Mouse (Mus musculus): ENCODE measurements around the gene Mrnip. TPM values are rescaled to one million over a fixed set of nuclear protein-coding genes. Genes with fewer than 3 reads are reported as not detected.

The Mrnip gene
- polyA plus RNA-seq, 1 experiment from 2014 or later = 38.1 TPM

DNA sequence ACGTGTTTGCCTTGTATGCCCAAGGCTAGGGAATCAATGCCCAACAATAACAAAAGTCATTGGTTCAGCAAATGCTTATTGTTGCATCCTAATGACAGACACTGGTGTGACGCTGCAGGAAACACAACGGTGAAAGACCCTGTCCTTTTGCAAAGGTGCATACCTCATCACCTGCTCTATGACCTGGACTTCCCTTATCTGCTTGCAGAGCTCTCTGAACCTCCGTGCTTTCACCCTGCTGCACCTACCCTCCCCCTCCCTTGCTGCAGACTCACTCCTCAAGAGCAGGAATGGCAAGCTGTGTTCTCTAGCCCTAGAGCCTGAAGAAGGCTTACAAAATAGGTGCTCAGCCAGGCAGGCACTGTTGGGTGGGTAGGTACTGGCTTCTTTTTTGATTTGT is 20.5 kb downstream of the Mrnip start:
- no peaks in the 10 kb centered on the region for H3K4me1 ChIP-seq
- no peaks in the 10 kb centered on the region for H3K27me3 ChIP-seq (replicated peaks)
- ATAC-seq (replicated peaks) = no peak
- H3K27ac ChIP-seq = no peak overlapping the region
- peaks cover 34% of the 10 kb centered on the region for H3K36me3 ChIP-seq (replicated peaks)
- H3K9ac ChIP-seq = no peak overlapping the region
- H3K4me2 ChIP-seq = no peak overlapping the region
- H3K9me3 ChIP-seq = no peaks in the 10 kb centered on the region
- 90% methylated on average over 4 of the region's 4 CpGs for WGBS
- H3K4me3 ChIP-seq = no peak overlapping the region

GRCm38 (mm10) chr11:50197500-50197899 is 23.3 kb downstream of the Mrnip start:
- 96% methylated on average over 4 of the region's 4 CpGs for WGBS
- Histone ChIP-seq H3K27me3 (replicated peaks) (no peaks in the 10 kb centered on the region), H3K9me3 (no peaks in the 10 kb centered on the region), H3K36me3 (replicated peaks) (peaks cover 53% of the 10 kb centered on the region), H3K9ac (no peak overlapping the region), H3K4me3 (no peak overlapping the region), H3K4me2 (no peak overlapping the region), H3K4me1 (no peaks in the 10 kb centered on the region), H3K27ac (no peak overlapping the region)
- no peak for ATAC-seq (replicated peaks)

DNA sequence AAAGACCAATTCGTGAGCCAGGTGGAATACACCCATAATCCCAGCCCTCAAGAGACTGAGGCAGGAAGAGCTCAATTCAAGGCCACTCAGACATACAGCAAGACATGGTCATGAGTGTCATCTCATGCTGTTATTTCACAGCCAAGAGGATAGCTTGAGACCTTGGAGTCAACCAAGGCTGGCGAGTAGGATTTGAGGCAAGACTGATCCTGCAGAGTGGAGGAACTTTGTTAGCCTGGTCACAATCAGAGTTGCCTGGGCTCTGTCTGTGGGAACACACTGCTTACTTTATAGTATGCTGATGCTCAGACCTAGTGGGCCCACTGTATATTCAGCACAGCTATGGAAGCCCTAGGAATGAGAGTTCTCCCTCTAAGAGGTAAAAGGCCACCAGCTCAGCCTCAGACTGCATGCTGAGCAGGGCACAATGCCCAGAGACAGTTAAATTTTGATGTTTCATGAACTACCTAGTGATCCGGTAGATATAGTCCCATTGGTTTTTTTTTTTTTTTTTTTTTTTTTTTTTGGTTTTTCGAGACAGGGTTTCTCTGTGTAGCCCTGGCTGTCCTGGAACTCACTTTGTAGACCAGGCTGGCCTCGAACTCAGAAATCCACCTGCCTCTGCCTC is 24.1 kb downstream of the Mrnip start:
- no peak for ATAC-seq (replicated peaks)
- H3K4me2 ChIP-seq = no peak overlapping the region
- WGBS = 88% methylated on average over 3 of the region's 5 CpGs
- peaks cover 57% of the 10 kb centered on the region for H3K36me3 ChIP-seq (replicated peaks)
- H3K9ac ChIP-seq = no peak overlapping the region
- no peaks in the 10 kb centered on the region for H3K27me3 ChIP-seq (replicated peaks)
- H3K4me1 ChIP-seq = no peaks in the 10 kb centered on the region
- no peak overlapping the region for H3K27ac ChIP-seq
- no peaks in the 10 kb centered on the region for H3K9me3 ChIP-seq
- H3K4me3 ChIP-seq = no peak overlapping the region

DNA sequence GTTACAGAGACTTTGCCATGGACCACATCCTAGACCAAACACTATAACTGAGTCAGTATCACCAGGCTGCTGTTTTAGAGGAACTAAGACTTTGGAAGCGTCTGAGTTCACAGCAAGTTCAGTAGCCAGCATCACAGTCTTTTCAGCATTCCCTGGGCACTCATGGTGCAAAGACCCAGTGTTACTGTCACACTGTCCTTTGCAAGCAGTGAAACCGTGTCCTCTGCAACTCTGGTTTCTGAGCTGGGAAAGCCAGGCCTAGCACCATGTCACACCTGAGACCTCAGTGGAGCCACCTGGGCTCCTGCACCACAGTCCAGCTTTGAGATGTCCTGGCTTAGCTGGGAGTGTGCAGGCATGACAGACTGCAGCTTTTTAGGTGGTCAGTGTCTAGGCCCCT is 24.7 kb downstream of the Mrnip start:
- ATAC-seq (replicated peaks) = no peak
- peaks cover 61% of the 10 kb centered on the region for H3K36me3 ChIP-seq (replicated peaks)
- H3K4me2 ChIP-seq = no peak overlapping the region
- 91% methylated on average over 2 of the region's 2 CpGs for WGBS
- no peaks in the 10 kb centered on the region for H3K4me1 ChIP-seq
- no peaks in the 10 kb centered on the region for H3K9me3 ChIP-seq
- no peak overlapping the region for H3K27ac ChIP-seq
- no peak overlapping the region for H3K9ac ChIP-seq
- no peaks in the 10 kb centered on the region for H3K27me3 ChIP-seq (replicated peaks)
- no peak overlapping the region for H3K4me3 ChIP-seq

DNA sequence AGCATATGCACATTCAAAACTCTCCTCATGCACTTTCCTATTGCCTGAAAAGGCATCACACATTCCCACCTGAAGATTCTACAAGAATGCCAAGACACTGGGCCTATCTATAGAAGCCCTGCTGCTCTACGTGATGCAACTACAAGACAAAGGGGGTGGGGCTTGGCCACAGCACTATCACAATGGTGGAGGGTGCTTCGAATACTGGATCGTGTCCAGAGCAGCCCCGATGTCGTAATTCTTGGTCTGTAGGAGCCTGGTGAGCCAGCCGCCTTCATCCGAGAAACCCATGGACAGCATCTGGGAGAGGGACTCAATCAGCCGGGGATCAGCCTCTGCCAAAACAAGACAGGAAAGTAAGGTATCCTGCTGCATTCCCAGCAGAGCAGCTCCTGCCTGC is 26.4 kb downstream of the Mrnip start:
- Histone ChIP-seq H3K27me3 (replicated peaks) (no peaks in the 10 kb centered on the region), H3K27ac (no peak overlapping the region), H3K4me2 (no peak overlapping the region), H3K36me3 (replicated peaks) (peaks cover 76% of the 10 kb centered on the region), H3K4me1 (no peaks in the 10 kb centered on the region), H3K9me3 (no peaks in the 10 kb centered on the region), H3K4me3 (no peak overlapping the region), H3K9ac (no peak overlapping the region)
- 90% methylated on average over 8 of the region's 8 CpGs for WGBS
- ATAC-seq (replicated peaks) = no peak

GRCm38 (mm10) chr11:50201590-50201989 is 27.3 kb downstream of the Mrnip start:
- Histone ChIP-seq H3K27me3 (replicated peaks) (no peaks in the 10 kb centered on the region), H3K4me3 (no peak overlapping the region), H3K4me1 (no peaks in the 10 kb centered on the region), H3K27ac (no peak overlapping the region), H3K36me3 (replicated peaks) (peaks cover 82% of the 10 kb centered on the region), H3K4me2 (no peak overlapping the region), H3K9ac (no peak overlapping the region), H3K9me3 (no peaks in the 10 kb centered on the region)
- ATAC-seq (replicated peaks) = no peak
- WGBS = 92% methylated on average over 3 of the region's 3 CpGs

DNA sequence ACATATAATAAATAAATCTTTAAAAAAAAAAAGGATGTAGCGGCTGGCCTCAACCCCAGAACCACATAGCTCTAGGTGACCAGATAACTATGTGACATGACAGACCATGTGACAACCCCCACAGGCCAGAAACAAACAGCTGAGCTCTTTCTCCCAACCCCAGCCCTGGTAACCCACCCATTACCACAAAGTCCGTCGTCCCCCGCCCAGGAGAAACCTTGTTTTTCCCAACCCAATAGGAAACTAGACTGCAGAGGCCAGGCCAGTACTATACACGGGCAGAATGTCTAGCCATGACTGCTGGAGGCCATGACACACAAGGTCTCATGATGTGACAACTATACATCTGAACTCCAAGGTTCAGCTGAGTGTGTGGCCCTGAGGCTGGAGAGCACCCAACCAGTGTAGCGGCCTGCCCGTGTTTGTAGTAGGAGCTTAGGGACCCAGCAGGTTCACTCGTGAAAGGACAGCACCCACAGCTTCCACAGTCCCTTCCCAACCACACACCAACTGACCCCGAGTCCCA is 29.1 kb downstream of the Mrnip start:
- Histone ChIP-seq H3K4me2 (no peak overlapping the region), H3K9me3 (no peaks in the 10 kb centered on the region), H3K9ac (no peak overlapping the region), H3K27me3 (replicated peaks) (no peaks in the 10 kb centered on the region), H3K4me1 (peaks cover 6% of the 10 kb centered on the region), H3K36me3 (replicated peaks) (peaks cover 84% of the 10 kb centered on the region), H3K4me3 (no peak overlapping the region), H3K27ac (no peak overlapping the region)
- 96% methylated on average over 9 of the region's 9 CpGs for WGBS
- no peak for ATAC-seq (replicated peaks)

DNA sequence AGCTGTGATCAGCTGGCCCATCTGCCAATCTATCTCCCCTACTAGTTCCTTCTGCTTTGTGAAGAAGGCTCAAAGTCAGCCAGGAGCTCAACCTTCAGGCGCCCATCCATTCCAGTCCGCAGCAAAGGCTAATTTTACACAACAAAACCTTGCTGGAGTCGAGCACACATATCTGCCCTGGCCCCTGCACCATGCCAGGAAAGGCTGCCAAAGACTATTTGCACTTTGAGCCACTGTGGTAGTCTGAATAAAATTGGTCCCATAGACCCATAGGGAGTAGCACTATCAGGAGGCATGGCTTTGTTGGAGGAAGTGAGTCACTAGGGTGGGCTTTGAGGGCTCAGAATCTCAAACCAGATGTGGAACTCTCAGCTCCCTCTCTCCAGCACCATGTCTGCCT is 31.2 kb downstream of the Mrnip start:
- 91% methylated on average over 3 of the region's 3 CpGs for WGBS
- no peaks in the 10 kb centered on the region for H3K9me3 ChIP-seq
- H3K27me3 ChIP-seq (replicated peaks) = no peaks in the 10 kb centered on the region
- H3K36me3 ChIP-seq (replicated peaks) = peaks cover 66% of the 10 kb centered on the region
- no peak overlapping the region for H3K9ac ChIP-seq
- H3K4me1 ChIP-seq = peaks cover 16% of the 10 kb centered on the region
- H3K4me3 ChIP-seq = no peak overlapping the region
- H3K4me2 ChIP-seq = no peak overlapping the region
- ATAC-seq (replicated peaks) = no peak
- no peak overlapping the region for H3K27ac ChIP-seq

GRCm38 (mm10) chr11:50206037-50206436 is 31.8 kb downstream of the Mrnip start:
- no peak overlapping the region for H3K27ac ChIP-seq
- no peaks in the 10 kb centered on the region for H3K9me3 ChIP-seq
- H3K36me3 ChIP-seq (replicated peaks) = peaks cover 61% of the 10 kb centered on the region
- no peak overlapping the region for H3K4me3 ChIP-seq
- no peak for ATAC-seq (replicated peaks)
- no peak overlapping the region for H3K4me2 ChIP-seq
- WGBS = 94% methylated on average over 2 of the region's 2 CpGs
- no peaks in the 10 kb centered on the region for H3K27me3 ChIP-seq (replicated peaks)
- peaks cover 19% of the 10 kb centered on the region for H3K4me1 ChIP-seq
- no peak overlapping the region for H3K9ac ChIP-seq

- H3K4me2 ChIP-seq = no peak overlapping the region
- H3K4me1 ChIP-seq = peaks cover 22% of the 10 kb centered on the region
- no peak overlapping the region for H3K27ac ChIP-seq
- H3K36me3 ChIP-seq (replicated peaks) = peaks cover 47% of the 10 kb centered on the region
- WGBS = 97% methylated on average over 14 of the region's 14 CpGs
- H3K4me3 ChIP-seq = no peak overlapping the region
- no peaks in the 10 kb centered on the region for H3K27me3 ChIP-seq (replicated peaks)
- no peak for ATAC-seq (replicated peaks)
- no peaks in the 10 kb centered on the region for H3K9me3 ChIP-seq
- H3K9ac ChIP-seq = no peak overlapping the region
Observed at GRCm38 (mm10) chr11:50207344-50207743, 33.1 kb downstream of the Mrnip start.

- Histone ChIP-seq H3K9ac (no peak overlapping the region), H3K36me3 (replicated peaks) (peaks cover 42% of the 10 kb centered on the region), H3K27me3 (replicated peaks) (no peaks in the 10 kb centered on the region), H3K4me3 (no peak overlapping the region), H3K9me3 (no peaks in the 10 kb centered on the region), H3K4me2 (no peak overlapping the region), H3K4me1 (peaks cover 25% of the 10 kb centered on the region), H3K27ac (no peak overlapping the region)
- no peak for ATAC-seq (replicated peaks)
- WGBS = 95% methylated on average over 5 of the region's 5 CpGs
Observed at GRCm38 (mm10) chr11:50208039-50208438, 33.8 kb downstream of the Mrnip start.

- WGBS = under 1% methylated on average over 24 of the region's 24 CpGs
- Histone ChIP-seq H3K36me3 (replicated peaks) (peaks cover 23% of the 10 kb centered on the region), H3K27ac (peak overlapping the region; percentile 97), H3K4me1 (peaks cover 29% of the 10 kb centered on the region), H3K27me3 (replicated peaks) (no peaks in the 10 kb centered on the region), H3K4me2 (peak overlapping the region; percentile 57), H3K4me3 (peak overlapping the region; percentile 87), H3K9me3 (no peaks in the 10 kb centered on the region), H3K9ac (peak overlapping the region; percentile 95)
- peak; percentile 94 for ATAC-seq (replicated peaks)
Observed at GRCm38 (mm10) chr11:50210101-50210504, 35.9 kb downstream of the Mrnip start.

DNA sequence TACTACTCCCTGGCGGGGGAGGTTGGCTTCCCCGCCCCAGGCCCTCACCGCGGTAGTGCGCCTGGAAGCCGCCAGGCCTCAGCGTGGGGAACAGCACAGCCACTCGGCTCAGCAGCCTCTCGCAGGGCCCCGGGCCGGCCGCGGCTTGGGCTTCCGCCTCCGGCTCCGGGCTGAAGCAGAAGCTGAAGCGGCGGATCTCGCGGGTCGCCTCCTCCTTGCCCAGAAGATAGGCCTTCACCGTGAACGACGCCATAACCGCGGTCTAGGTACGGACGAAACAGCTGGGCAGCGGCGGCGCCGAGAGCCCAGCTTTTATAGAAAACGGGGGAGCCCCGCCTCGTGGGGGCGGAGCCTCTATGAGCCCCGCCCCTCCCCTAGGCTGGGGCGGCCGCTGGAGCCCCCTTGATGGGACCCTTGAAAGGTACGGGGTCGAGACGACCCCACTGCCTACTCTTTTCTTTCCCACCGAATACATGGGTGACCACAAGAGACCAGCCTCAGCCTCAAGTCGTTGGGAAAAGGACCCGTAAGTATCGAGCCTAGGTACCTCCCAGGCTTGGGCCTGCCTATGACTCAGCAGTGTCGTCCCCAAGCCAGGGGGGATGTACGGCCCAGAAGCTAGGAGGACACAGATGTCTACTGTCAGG is 36.4 kb downstream of the Mrnip start, which contains the start of the genes Sqstm1 and Mgat4b:
Gene Sqstm1 (minus strand): TSS at position 323 of the 647 bp plus-strand sequence.
Gene Mgat4b (plus strand): TSS at position 386 of the 647 bp plus-strand sequence.
- H3K27me3 ChIP-seq (replicated peaks) = no peaks in the 10 kb centered on the region
- H3K4me3 ChIP-seq = peak within 1 kb of the TSS; percentile 87
- peak within 1 kb of the TSS; percentile 97 for H3K27ac ChIP-seq
- peaks cover 21% of the 10 kb centered on the region for H3K36me3 ChIP-seq (replicated peaks)
- H3K9ac ChIP-seq = peak within 1 kb of the TSS; percentile 95
- 0% methylated on average over 48 of the region's 48 CpGs for WGBS
- H3K9me3 ChIP-seq = no peaks in the 10 kb centered on the region
- ATAC-seq (replicated peaks) = peak; percentile 80
- peaks cover 34% of the 10 kb centered on the region for H3K4me1 ChIP-seq
- H3K4me2 ChIP-seq = peak within 1 kb of the TSS; percentile 57

Measured in midbrain, embryonic 15.5 days (tissue).